19 mouse cellular contexts compared by ENCODE assay signal in the genomic region with DNA sequence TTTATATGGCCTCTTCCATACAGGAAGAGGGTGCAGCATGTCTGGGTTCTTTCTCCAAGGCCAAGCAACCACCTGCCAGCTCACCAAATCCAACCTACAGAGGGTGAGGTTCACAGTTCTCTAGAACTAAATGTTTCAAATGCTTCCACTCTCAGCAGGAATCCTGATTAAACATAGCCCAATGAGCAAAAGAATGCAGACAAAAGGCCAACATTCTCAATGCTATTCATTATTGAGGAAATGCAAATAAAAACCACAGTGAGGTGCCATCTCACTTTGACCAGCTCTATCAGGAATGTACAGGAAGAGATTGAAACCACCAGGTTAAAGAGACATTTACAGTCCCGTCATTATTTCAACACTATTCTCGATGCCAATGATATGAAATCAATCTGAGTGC.
"Had no signal": no experiment of that assay in that cellular context is flagged by ENCODE, and none has a peak within 500 bp of the region (broad histone marks: within the 10 kb centered on the region; RNA-seq: fewer than 3 reads in every experiment).

No protein-coding gene starts in this region.

- H3K9me3 ChIP-seq: lung, embryonic 15.5 days; midbrain, embryonic 10.5 days; midbrain, embryonic 12.5 days; neural tube, embryonic 13.5 days; neural tube, embryonic 15.5 days had no signal

- H3K27me3 ChIP-seq: lung, embryonic 15.5 days; midbrain, embryonic 12.5 days; neural tube, embryonic 13.5 days; neural tube, embryonic 15.5 days had no signal

- DNase-seq: liver, postnatal 0 days; lung, adult 2 months; lung, postnatal 4 days; midbrain, embryonic 14.5 days; right cerebral cortex, adult 18-20 months; right cerebral cortex, postnatal 25 days; right cerebral cortex, postnatal 4 days; spleen, adult 18-20 months; thymus, adult 18-20 months; thymus, postnatal 14 days; thymus, postnatal 36 days had no signal

- H3K9ac ChIP-seq: liver, postnatal 0 days; lung, embryonic 15.5 days; midbrain, embryonic 12.5 days; neural tube, embryonic 13.5 days; neural tube, embryonic 15.5 days had no signal

- H3K4me3 ChIP-seq: lung, embryonic 15.5 days; midbrain, embryonic 10.5 days; midbrain, embryonic 12.5 days; myocyte; neural tube, embryonic 13.5 days; neural tube, embryonic 15.5 days had no signal

- H3K27ac ChIP-seq: lung, embryonic 15.5 days; midbrain, embryonic 10.5 days; midbrain, embryonic 12.5 days; neural tube, embryonic 13.5 days; neural tube, embryonic 15.5 days had no signal

- H3K4me1 ChIP-seq: lung, embryonic 15.5 days; midbrain, embryonic 10.5 days; midbrain, embryonic 12.5 days; neural tube, embryonic 13.5 days; neural tube, embryonic 15.5 days had no signal

- H3K36me3 ChIP-seq: lung, embryonic 15.5 days; midbrain, embryonic 10.5 days; midbrain, embryonic 12.5 days; neural tube, embryonic 13.5 days; neural tube, embryonic 15.5 days had no signal

- ATAC-seq: liver, postnatal 0 days; lung, postnatal 0 days; midbrain, embryonic 16.5 days had no signal

- H3K4me2 ChIP-seq: lung, embryonic 15.5 days; midbrain, embryonic 12.5 days; neural tube, embryonic 13.5 days; neural tube, embryonic 15.5 days had no signal
